Mouse (Mus musculus) C2C12 (cell line): ENCODE measurements at regions not wholly inside any gene's neighbourhood (a gene's known extent, or its start where the extent isn't known, plus 50 kb on each side); places are given as distances from the start of the nearest gene placed in this dataset.

Source experiments
- CTCF ChIP-seq: IDR thresholded peaks from one replicate; pipeline ENCODE4 v1.5.1; 2011; ENCODE audit not compliant: control insufficient read depth, insufficient read depth, insufficient read length
- USF1 ChIP-seq: IDR thresholded peaks from one replicate; pipeline ENCODE4 v1.6.1; 2011; ENCODE audit warnings: low read depth, mild to moderate bottlenecking, control low read depth, moderate library complexity

GRCm38 (mm10) chr16:76101773-76102172 lies 79.7 kb upstream of the Samsn1 start:
- TF ChIP-seq CTCF: no peak
- no peak for TF ChIP-seq USF1
